Mouse (Mus musculus): ENCODE measurements around the gene Slit3. TPM values are rescaled to one million over a fixed set of nuclear protein-coding genes. Genes with fewer than 3 reads are reported as not detected.

Slit3 gene
- polyA plus RNA-seq, 1 experiment from 2014 or later: 24.1 TPM

DNA sequence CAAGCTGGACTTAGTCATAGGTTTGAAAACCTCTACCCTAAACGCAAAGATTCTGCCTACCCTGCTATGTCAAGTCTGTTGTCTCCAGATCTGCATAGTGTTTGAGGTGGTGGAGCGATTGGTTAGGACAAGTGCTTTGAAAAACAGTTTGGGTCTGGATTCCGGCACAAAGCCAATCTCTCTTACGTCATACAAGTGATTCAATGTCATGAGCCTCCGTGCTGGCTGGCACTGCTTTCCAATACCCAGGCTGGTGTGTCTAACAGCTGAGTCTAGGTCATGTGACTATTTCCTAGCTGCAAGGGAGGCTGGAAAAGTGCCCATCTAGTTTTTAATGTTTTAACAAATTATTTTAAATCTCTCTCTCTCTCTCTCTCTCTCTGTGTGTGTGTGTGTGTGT is 196.2 kb downstream of the Slit3 start:
- ATAC-seq (ENCODE audit: low read depth): no peak

DNA sequence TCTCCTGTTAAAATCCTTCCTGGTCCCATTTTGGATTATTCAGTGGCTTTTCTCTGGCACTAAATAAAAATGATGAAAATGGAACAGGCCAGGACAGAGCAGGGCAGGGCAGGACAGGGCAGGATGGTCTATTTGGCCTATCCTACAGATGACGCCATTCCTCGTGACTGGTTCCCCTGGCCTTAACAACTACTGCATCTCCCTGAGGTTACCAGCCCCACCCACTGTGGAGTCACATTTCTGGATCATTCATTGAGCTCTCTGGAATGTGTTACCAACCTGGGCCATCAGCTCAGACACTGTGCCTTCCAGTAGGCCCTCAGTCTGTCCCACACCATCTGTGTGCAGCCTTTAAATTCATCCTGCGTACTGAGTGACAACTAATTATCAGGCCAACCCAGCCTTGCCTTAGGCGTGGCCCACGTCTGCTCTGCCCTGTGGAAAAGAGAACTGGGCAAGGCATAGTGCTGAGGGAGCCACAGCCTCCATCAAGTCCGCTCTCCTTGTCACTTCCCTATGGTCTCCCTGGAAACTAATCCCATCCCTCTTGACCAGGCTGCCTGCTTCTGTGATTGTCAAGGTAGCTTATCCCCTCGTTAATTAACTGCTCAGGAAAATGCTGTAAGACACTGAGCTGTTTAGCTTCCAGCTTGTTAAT is 196.9 kb downstream of the Slit3 start:
- Histone ChIP-seq H3K4me3 (ENCODE audit: low read depth, low read length) (no peak overlapping the region), H3K4me1 (ENCODE audit: control insufficient read depth, insufficient read depth, low read length) (no peaks in the 10 kb centered on the region), H3K9ac (ENCODE audit: low read depth, low read length) (no peak overlapping the region), H3K27ac (replicated peaks; ENCODE audit: low read depth, low read length) (no peak overlapping the region), H3K27me3 (replicated peaks; ENCODE audit: control insufficient read depth, insufficient read depth, low read length) (no peaks in the 10 kb centered on the region), H3K9me3 (ENCODE audit: control insufficient read depth, low read length) (no peaks in the 10 kb centered on the region), H3K36me3 (ENCODE audit: control insufficient read depth, insufficient read depth, low read length) (no peaks in the 10 kb centered on the region), H3K4me2 (ENCODE audit: low read depth, low read length) (no peak overlapping the region)
- 67% methylated on average over 7 of the region's 7 CpGs for WGBS
- ATAC-seq (ENCODE audit: low read depth) (peak; percentile 60), DNase-seq (ENCODE audit: low spot score) (no peak)

More for the DNA sequence above, 196.2 kb downstream of the Slit3 start:
- no peaks in the 10 kb centered on the region for H3K27me3 ChIP-seq (replicated peaks; ENCODE audit: control insufficient read depth, insufficient read depth, low read length)
- no peak overlapping the region for H3K27ac ChIP-seq (replicated peaks; ENCODE audit: low read depth, low read length)
- no peak overlapping the region for H3K4me2 ChIP-seq (ENCODE audit: low read depth, low read length)
- WGBS: 90% methylated on average over 5 of the region's 5 CpGs
- H3K4me3 ChIP-seq (ENCODE audit: low read depth, low read length): no peak overlapping the region
- DNase-seq (ENCODE audit: low spot score): no peak
- no peaks in the 10 kb centered on the region for H3K4me1 ChIP-seq (ENCODE audit: control insufficient read depth, insufficient read depth, low read length)
- H3K9me3 ChIP-seq (ENCODE audit: control insufficient read depth, low read length): no peaks in the 10 kb centered on the region
- H3K36me3 ChIP-seq (ENCODE audit: control insufficient read depth, insufficient read depth, low read length): no peaks in the 10 kb centered on the region
- no peak overlapping the region for H3K9ac ChIP-seq (ENCODE audit: low read depth, low read length)

DNA sequence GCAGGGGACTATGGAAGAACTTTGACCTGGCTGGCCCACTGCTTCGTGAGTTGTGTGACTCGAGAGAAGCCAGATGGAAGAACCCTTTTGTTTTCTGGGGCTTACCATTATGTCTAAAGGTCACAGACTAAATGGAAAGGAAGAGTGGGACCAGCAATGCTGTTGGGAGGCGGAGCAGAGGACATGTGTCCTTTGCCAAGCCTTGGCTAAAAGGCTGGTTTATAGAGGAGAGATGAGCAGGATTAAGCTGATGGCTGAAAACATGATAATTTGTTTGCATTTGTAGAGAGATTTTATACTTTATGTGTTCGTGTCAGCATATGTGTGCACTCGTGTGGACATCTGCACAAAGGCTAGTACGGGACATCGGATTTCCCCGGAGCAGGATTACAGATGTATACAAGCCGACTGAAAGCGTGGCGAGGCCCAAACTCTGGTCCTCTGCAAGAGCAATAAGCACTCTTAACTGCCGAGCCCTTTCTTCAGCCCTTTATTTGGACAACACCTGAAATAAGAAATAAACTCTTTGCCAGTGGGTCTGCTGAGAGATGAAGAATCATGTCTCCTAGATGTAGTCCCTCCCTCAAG is 197.5 kb downstream of the Slit3 start:
- Histone ChIP-seq H3K4me3 (ENCODE audit: low read depth, low read length) (no peak overlapping the region), H3K36me3 (ENCODE audit: control insufficient read depth, insufficient read depth, low read length) (no peaks in the 10 kb centered on the region), H3K9me3 (ENCODE audit: control insufficient read depth, low read length) (no peaks in the 10 kb centered on the region), H3K4me1 (ENCODE audit: control insufficient read depth, insufficient read depth, low read length) (no peaks in the 10 kb centered on the region), H3K27ac (replicated peaks; ENCODE audit: low read depth, low read length) (no peak overlapping the region), H3K27me3 (replicated peaks; ENCODE audit: control insufficient read depth, insufficient read depth, low read length) (no peaks in the 10 kb centered on the region), H3K9ac (ENCODE audit: low read depth, low read length) (no peak overlapping the region), H3K4me2 (ENCODE audit: low read depth, low read length) (no peak overlapping the region)
- no peak for DNase-seq (ENCODE audit: low spot score)
- ATAC-seq (ENCODE audit: low read depth): no peak
- 82% methylated on average over 12 of the region's 12 CpGs for WGBS

DNA sequence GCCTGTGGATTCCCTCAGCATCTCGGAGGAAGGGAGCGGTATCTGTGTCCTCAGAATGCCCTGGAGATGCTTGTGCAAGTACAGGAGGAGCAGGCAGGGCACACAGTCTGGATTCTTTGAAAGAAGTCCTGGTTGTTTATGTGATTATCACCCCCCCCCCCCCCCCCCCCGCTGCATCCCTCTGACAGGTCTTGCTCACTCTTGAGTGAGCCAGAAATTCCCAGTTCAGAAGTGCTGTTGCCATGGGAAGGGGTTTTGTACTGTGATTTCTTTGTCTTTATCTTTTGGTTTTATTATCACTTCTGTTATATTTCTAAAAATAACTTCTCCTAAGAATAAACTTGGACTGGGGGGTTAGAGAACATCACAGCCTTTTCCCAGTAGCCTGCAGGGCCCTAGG is 199.5 kb downstream of the Slit3 start:
- no peak for DNase-seq (ENCODE audit: low spot score)
- no peak overlapping the region for H3K9ac ChIP-seq (ENCODE audit: low read depth, low read length)
- H3K9me3 ChIP-seq (ENCODE audit: control insufficient read depth, low read length): no peaks in the 10 kb centered on the region
- no peak overlapping the region for H3K27ac ChIP-seq (replicated peaks; ENCODE audit: low read depth, low read length)
- no peaks in the 10 kb centered on the region for H3K36me3 ChIP-seq (ENCODE audit: control insufficient read depth, insufficient read depth, low read length)
- H3K4me1 ChIP-seq (ENCODE audit: control insufficient read depth, insufficient read depth, low read length): 0 out of 2 replicates have a peak, but pooled peaks cover 2% of the 10 kb centered on the region
- H3K4me3 ChIP-seq (ENCODE audit: low read depth, low read length): no peak overlapping the region
- WGBS: 96% methylated on average over 2 of the region's 3 CpGs
- H3K4me2 ChIP-seq (ENCODE audit: low read depth, low read length): no peak overlapping the region
- no peak for ATAC-seq (ENCODE audit: low read depth)
- no peaks in the 10 kb centered on the region for H3K27me3 ChIP-seq (replicated peaks; ENCODE audit: control insufficient read depth, insufficient read depth, low read length)

DNA sequence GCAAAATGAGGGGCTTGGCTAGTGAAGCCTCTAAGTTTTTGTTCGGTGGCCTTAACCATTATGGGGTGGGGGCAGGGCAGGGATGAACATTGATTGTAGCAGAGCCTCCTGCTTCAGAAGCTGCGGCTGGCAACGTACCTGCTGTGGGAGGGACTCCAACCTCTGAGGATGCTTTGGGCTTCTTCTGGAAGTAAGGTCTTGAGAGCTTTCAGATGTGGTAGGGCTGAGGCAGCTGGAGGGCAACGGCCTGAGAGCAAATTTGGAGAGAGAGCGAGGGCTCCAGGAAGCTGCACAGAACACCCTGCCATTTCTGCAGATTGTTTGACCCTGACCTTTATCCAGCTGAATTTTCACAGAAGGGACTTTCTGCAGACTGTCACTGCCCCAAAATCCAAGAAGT is 203.4 kb downstream of the Slit3 start:
- no peak overlapping the region for H3K4me2 ChIP-seq (ENCODE audit: low read depth, low read length)
- no peak overlapping the region for H3K9ac ChIP-seq (ENCODE audit: low read depth, low read length)
- H3K4me3 ChIP-seq (ENCODE audit: low read depth, low read length): no peak overlapping the region
- H3K27me3 ChIP-seq (replicated peaks; ENCODE audit: control insufficient read depth, insufficient read depth, low read length): no peaks in the 10 kb centered on the region
- 0 out of 2 replicates have a peak, but pooled peaks cover 4% of the 10 kb centered on the region for H3K4me1 ChIP-seq (ENCODE audit: control insufficient read depth, insufficient read depth, low read length)
- no peaks in the 10 kb centered on the region for H3K36me3 ChIP-seq (ENCODE audit: control insufficient read depth, insufficient read depth, low read length)
- 52% methylated on average over 5 of the region's 5 CpGs for WGBS
- DNase-seq (ENCODE audit: low spot score): no peak
- no peak for ATAC-seq (ENCODE audit: low read depth)
- no peak overlapping the region for H3K27ac ChIP-seq (replicated peaks; ENCODE audit: low read depth, low read length)
- H3K9me3 ChIP-seq (ENCODE audit: control insufficient read depth, low read length): no peaks in the 10 kb centered on the region

DNA sequence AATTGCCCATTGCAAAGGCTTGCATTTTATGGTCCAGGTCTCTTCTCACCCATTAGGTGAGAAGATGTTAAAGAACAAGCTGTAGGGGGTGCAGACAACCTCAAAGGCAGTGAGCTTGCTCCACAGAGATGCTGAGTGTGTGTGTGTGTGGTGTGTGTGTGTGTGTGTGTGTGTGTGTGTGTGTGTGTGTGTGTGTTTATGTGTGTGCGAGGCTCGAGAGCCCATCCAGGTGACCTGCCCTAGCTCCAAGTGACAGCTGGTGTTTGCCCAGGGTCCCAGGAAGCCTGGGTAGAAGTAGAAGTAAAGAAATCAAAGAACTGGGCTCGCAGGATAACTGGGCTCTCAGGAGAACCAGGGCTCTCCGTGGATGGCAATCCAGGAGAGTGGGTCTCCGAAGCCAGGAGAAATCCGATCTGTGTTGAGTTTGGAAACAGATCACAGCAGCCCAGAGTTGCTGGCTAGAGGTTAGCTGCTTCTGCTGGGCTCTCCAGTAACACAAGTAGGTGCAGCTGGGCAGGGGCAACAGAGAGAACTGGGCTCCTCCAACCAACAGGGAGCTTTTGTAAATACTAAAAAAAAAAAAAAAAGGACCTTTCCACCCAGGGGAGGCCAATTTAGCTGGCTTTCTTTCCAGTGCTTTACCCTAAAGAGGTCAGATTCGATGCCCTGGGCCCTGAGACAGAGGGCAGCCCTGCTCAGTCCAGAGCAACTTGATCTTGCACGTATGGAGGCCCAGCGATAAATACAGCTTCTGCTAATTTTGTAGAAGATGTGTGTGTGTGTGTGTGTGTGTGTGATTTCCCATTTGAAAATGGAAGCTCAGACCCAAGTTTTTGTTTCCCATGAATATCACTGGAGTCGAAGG is 204.3 kb downstream of the Slit3 start:
- no peak overlapping the region for H3K4me2 ChIP-seq (ENCODE audit: low read depth, low read length)
- H3K27me3 ChIP-seq (replicated peaks; ENCODE audit: control insufficient read depth, insufficient read depth, low read length): no peaks in the 10 kb centered on the region
- H3K36me3 ChIP-seq (ENCODE audit: control insufficient read depth, insufficient read depth, low read length): no peaks in the 10 kb centered on the region
- peak; percentile 43 for DNase-seq (ENCODE audit: low spot score)
- H3K4me1 ChIP-seq (ENCODE audit: control insufficient read depth, insufficient read depth, low read length): 0 out of 2 replicates have a peak, but pooled peaks cover 4% of the 10 kb centered on the region
- no peak overlapping the region for H3K4me3 ChIP-seq (ENCODE audit: low read depth, low read length)
- no peak overlapping the region for H3K9ac ChIP-seq (ENCODE audit: low read depth, low read length)
- no peak for ATAC-seq (ENCODE audit: low read depth)
- 35% methylated on average over 10 of the region's 10 CpGs for WGBS
- no peak overlapping the region for H3K27ac ChIP-seq (replicated peaks; ENCODE audit: low read depth, low read length)
- H3K9me3 ChIP-seq (ENCODE audit: control insufficient read depth, low read length): no peaks in the 10 kb centered on the region

DNA sequence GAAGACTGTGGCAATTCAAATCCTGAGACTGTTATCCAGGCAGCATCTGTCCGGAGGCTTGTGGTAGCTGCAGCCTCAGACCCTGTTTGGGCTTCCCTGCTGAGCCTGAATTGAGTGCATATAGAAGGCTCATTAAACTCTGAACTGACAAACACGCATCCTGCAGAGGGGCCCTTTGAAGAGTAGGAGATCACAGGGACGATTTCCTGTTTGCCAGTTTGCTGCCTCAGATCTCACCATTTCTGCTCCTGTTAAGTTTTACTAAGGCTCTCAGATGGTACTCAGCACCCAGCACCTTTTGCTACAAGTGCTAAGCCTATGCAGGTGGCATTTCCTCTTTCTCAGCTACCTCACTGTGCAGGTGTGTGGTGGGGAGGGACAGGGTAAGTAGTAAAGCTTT is 205.3 kb downstream of the Slit3 start:
- H3K4me2 ChIP-seq (ENCODE audit: low read depth, low read length): no peak overlapping the region
- H3K9ac ChIP-seq (ENCODE audit: low read depth, low read length): no peak overlapping the region
- ATAC-seq (ENCODE audit: low read depth): no peak
- 0 out of 2 replicates have a peak, but pooled peaks cover 4% of the 10 kb centered on the region for H3K4me1 ChIP-seq (ENCODE audit: control insufficient read depth, insufficient read depth, low read length)
- no peak overlapping the region for H3K4me3 ChIP-seq (ENCODE audit: low read depth, low read length)
- H3K9me3 ChIP-seq (ENCODE audit: control insufficient read depth, low read length): no peaks in the 10 kb centered on the region
- no peaks in the 10 kb centered on the region for H3K27me3 ChIP-seq (replicated peaks; ENCODE audit: control insufficient read depth, insufficient read depth, low read length)
- DNase-seq (ENCODE audit: low spot score): no peak
- no peaks in the 10 kb centered on the region for H3K36me3 ChIP-seq (ENCODE audit: control insufficient read depth, insufficient read depth, low read length)
- no peak overlapping the region for H3K27ac ChIP-seq (replicated peaks; ENCODE audit: low read depth, low read length)
- 27% methylated on average over 3 of the region's 3 CpGs for WGBS

DNA sequence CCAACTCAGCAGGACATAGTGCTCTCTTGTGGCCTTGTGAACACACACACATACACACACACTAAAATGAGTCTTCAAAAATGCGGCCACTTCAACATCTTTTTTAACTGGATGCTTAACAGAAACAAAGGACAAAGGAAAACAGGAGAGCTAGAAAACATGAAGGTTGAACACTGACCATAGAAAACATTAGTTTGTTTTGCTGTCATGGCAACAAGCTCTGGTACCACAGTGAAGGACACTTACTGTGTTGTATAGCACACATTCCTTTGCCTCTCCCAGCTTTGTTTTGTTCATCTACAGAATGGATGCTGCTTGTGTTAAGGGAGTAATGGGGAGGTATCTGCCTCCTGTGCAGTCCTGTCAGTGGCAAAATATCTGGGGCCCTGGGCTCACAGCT is 206.9 kb downstream of the Slit3 start:
- no peaks in the 10 kb centered on the region for H3K27me3 ChIP-seq (replicated peaks; ENCODE audit: control insufficient read depth, insufficient read depth, low read length)
- ATAC-seq (ENCODE audit: low read depth): no peak
- H3K36me3 ChIP-seq (ENCODE audit: control insufficient read depth, insufficient read depth, low read length): no peaks in the 10 kb centered on the region
- H3K4me2 ChIP-seq (ENCODE audit: low read depth, low read length): no peak overlapping the region
- no peaks in the 10 kb centered on the region for H3K9me3 ChIP-seq (ENCODE audit: control insufficient read depth, low read length)
- H3K27ac ChIP-seq (replicated peaks; ENCODE audit: low read depth, low read length): no peak overlapping the region
- H3K9ac ChIP-seq (ENCODE audit: low read depth, low read length): no peak overlapping the region
- H3K4me1 ChIP-seq (ENCODE audit: control insufficient read depth, insufficient read depth, low read length): 0 out of 2 replicates have a peak, but pooled peaks cover 6% of the 10 kb centered on the region
- DNase-seq (ENCODE audit: low spot score): no peak
- 75% methylated on average over 1 of the region's 1 CpGs for WGBS
- H3K4me3 ChIP-seq (ENCODE audit: low read depth, low read length): no peak overlapping the region
